Mouse (Mus musculus): ENCODE data around the gene Jak1. TPM values are rescaled to one million over a fixed set of nuclear protein-coding genes. Genes with fewer than 3 reads are reported as not detected.

Gene Jak1
- polyA plus RNA-seq, 1 experiment: 51.7 TPM

GRCm38 (mm10) chr4:101198333-101198732, 66.7 kb downstream of the Jak1 start:
- H3K4me3 ChIP-seq (ENCODE audit: insufficient read depth, low read depth, low read length): no peak overlapping the region
- no peak overlapping the region for H3K27ac ChIP-seq (replicated peaks; ENCODE audit: low read depth, low read length)
- peaks cover 21% of the 10 kb centered on the region for H3K4me1 ChIP-seq (ENCODE audit: control insufficient read depth, insufficient read depth, insufficient read length, low read length)

- H3K27ac ChIP-seq (replicated peaks; ENCODE audit: low read depth, low read length): no peak overlapping the region
Measured at GRCm38 (mm10) chr4:101197421-101198170, 67.5 kb downstream of the Jak1 start.

GRCm38 (mm10) chr4:101196407-101196806, 68.7 kb downstream of the Jak1 start:
- H3K4me3 ChIP-seq (ENCODE audit: insufficient read depth, low read depth, low read length): no peak overlapping the region
- no peak overlapping the region for H3K27ac ChIP-seq (replicated peaks; ENCODE audit: low read depth, low read length)
- peaks cover 24% of the 10 kb centered on the region for H3K4me1 ChIP-seq (ENCODE audit: control insufficient read depth, insufficient read depth, insufficient read length, low read length)

More at GRCm38 (mm10) chr4:101197421-101198170, 67.5 kb downstream of the Jak1 start:
- Histone ChIP-seq H3K4me1 (ENCODE audit: control insufficient read depth, insufficient read depth, insufficient read length, low read length) (peaks cover 22% of the 10 kb centered on the region), H3K4me3 (ENCODE audit: insufficient read depth, low read depth, low read length) (no peak overlapping the region)

- Histone ChIP-seq H3K4me3 (ENCODE audit: insufficient read depth, low read depth, low read length) (no peak overlapping the region), H3K27ac (replicated peaks; ENCODE audit: low read depth, low read length) (no peak overlapping the region), H3K4me1 (ENCODE audit: control insufficient read depth, insufficient read depth, insufficient read length, low read length) (peaks cover 17% of the 10 kb centered on the region)
Measured at GRCm38 (mm10) chr4:101194170-101194569, 70.9 kb downstream of the Jak1 start.

GRCm38 (mm10) chr4:101192241-101192976, 72.7 kb downstream of the Jak1 start:
- Histone ChIP-seq H3K27ac (replicated peaks; ENCODE audit: low read depth, low read length) (no peak overlapping the region), H3K4me3 (ENCODE audit: insufficient read depth, low read depth, low read length) (no peak overlapping the region), H3K4me1 (ENCODE audit: control insufficient read depth, insufficient read depth, insufficient read length, low read length) (peaks cover 8% of the 10 kb centered on the region; the same call in 1 of the 2 replicates)

- Histone ChIP-seq H3K4me3 (ENCODE audit: insufficient read depth, low read depth, low read length) (no peak overlapping the region), H3K27ac (replicated peaks; ENCODE audit: low read depth, low read length) (no peak overlapping the region), H3K4me1 (ENCODE audit: control insufficient read depth, insufficient read depth, insufficient read length, low read length) (peaks cover 6% of the 10 kb centered on the region; the same call in 1 of the 2 replicates)
Measured at GRCm38 (mm10) chr4:101187381-101187780, 77.7 kb downstream of the Jak1 start.

GRCm38 (mm10) chr4:101186591-101186990, 78.5 kb downstream of the Jak1 start:
- Histone ChIP-seq H3K4me1 (ENCODE audit: control insufficient read depth, insufficient read depth, insufficient read length, low read length) (peaks cover 6% of the 10 kb centered on the region; the same call in 1 of the 2 replicates), H3K27ac (replicated peaks; ENCODE audit: low read depth, low read length) (no peak overlapping the region)

GRCm38 (mm10) chr4:101185216-101185615, 79.9 kb downstream of the Jak1 start:
- H3K4me1 ChIP-seq (ENCODE audit: control insufficient read depth, insufficient read depth, insufficient read length, low read length): peaks cover 6% of the 10 kb centered on the region; the same call in 1 of the 2 replicates
- H3K27ac ChIP-seq (replicated peaks; ENCODE audit: low read depth, low read length): peak overlapping the region; percentile 79
- no peak overlapping the region for H3K4me3 ChIP-seq (ENCODE audit: insufficient read depth, low read depth, low read length)

More at GRCm38 (mm10) chr4:101186591-101186990, 78.5 kb downstream of the Jak1 start:
- H3K4me3 ChIP-seq (ENCODE audit: insufficient read depth, low read depth, low read length): no peak overlapping the region

GRCm38 (mm10) chr4:101182603-101183011, 82.5 kb downstream of the Jak1 start:
- Histone ChIP-seq H3K4me3 (ENCODE audit: insufficient read depth, low read depth, low read length) (peak overlapping the region; percentile 19; the same call in 1 of the 2 replicates), H3K27ac (replicated peaks; ENCODE audit: low read depth, low read length) (peak overlapping the region; percentile 74), H3K4me1 (ENCODE audit: control insufficient read depth, insufficient read depth, insufficient read length, low read length) (peaks cover 6% of the 10 kb centered on the region; the same call in 1 of the 2 replicates)

GRCm38 (mm10) chr4:101180681-101181080, 84.4 kb downstream of the Jak1 start:
- H3K27ac ChIP-seq (replicated peaks; ENCODE audit: low read depth, low read length): no peak overlapping the region
- H3K4me3 ChIP-seq (ENCODE audit: insufficient read depth, low read depth, low read length): no peak overlapping the region
- peaks cover 6% of the 10 kb centered on the region; the same call in 1 of the 2 replicates for H3K4me1 ChIP-seq (ENCODE audit: control insufficient read depth, insufficient read depth, insufficient read length, low read length)

GRCm38 (mm10) chr4:101179836-101180235, 85.2 kb downstream of the Jak1 start:
- H3K4me3 ChIP-seq (ENCODE audit: insufficient read depth, low read depth, low read length): no peak overlapping the region
- H3K27ac ChIP-seq (replicated peaks; ENCODE audit: low read depth, low read length): no peak overlapping the region
- H3K4me1 ChIP-seq (ENCODE audit: control insufficient read depth, insufficient read depth, insufficient read length, low read length): peaks cover 3% of the 10 kb centered on the region; the same call in 1 of the 2 replicates

GRCm38 (mm10) chr4:101179076-101179475, 86.0 kb downstream of the Jak1 start:
- Histone ChIP-seq H3K4me3 (ENCODE audit: insufficient read depth, low read depth, low read length) (no peak overlapping the region), H3K27ac (replicated peaks; ENCODE audit: low read depth, low read length) (no peak overlapping the region), H3K4me1 (ENCODE audit: control insufficient read depth, insufficient read depth, insufficient read length, low read length) (peaks cover 3% of the 10 kb centered on the region; the same call in 1 of the 2 replicates)

GRCm38 (mm10) chr4:101177796-101178195, 87.3 kb downstream of the Jak1 start:
- H3K4me1 ChIP-seq (ENCODE audit: control insufficient read depth, insufficient read depth, insufficient read length, low read length): no peaks in the 10 kb centered on the region
- H3K27ac ChIP-seq (replicated peaks; ENCODE audit: low read depth, low read length): no peak overlapping the region
- H3K4me3 ChIP-seq (ENCODE audit: insufficient read depth, low read depth, low read length): no peak overlapping the region

- Histone ChIP-seq H3K27ac (replicated peaks; ENCODE audit: low read depth, low read length) (no peak overlapping the region), H3K4me3 (ENCODE audit: insufficient read depth, low read depth, low read length) (no peak overlapping the region), H3K4me1 (ENCODE audit: control insufficient read depth, insufficient read depth, insufficient read length, low read length) (no peaks in the 10 kb centered on the region)
Measured at GRCm38 (mm10) chr4:101176123-101176522, 89.0 kb downstream of the Jak1 start.

GRCm38 (mm10) chr4:101174916-101175625, 90.0 kb downstream of the Jak1 start:
- Histone ChIP-seq H3K4me3 (ENCODE audit: insufficient read depth, low read depth, low read length) (no peak overlapping the region), H3K27ac (replicated peaks; ENCODE audit: low read depth, low read length) (no peak overlapping the region)

More at GRCm38 (mm10) chr4:101174916-101175625, 90.0 kb downstream of the Jak1 start:
- H3K4me1 ChIP-seq (ENCODE audit: control insufficient read depth, insufficient read depth, insufficient read length, low read length): no peaks in the 10 kb centered on the region

Data from brown adipose tissue, adult 24 weeks (tissue).